Mouse (Mus musculus) sigmoid colon, adult 10 weeks (tissue): ENCODE measurements around the gene Lyg1. TPM values are rescaled to one million over a fixed set of nuclear protein-coding genes. Genes with fewer than 3 reads are reported as not detected.

ENCODE experiments used
- polyA plus RNA-seq: library from polyadenylated mRNA; stranded (reverse); fragments of 350-450 nt; fragmentation: Illumina TruSeq; extraction: RNeasy Lipid Tissue Mini Kit (QIAGEN cat#74804); gene quantifications from one replicate; pipeline ENCODE4 v1.2.3, GENCODE M21; 2014; ENCODE audit warnings: low read depth, low replicate concordance

Gene Lyg1
- polyA plus RNA-seq: not detected

DNA sequence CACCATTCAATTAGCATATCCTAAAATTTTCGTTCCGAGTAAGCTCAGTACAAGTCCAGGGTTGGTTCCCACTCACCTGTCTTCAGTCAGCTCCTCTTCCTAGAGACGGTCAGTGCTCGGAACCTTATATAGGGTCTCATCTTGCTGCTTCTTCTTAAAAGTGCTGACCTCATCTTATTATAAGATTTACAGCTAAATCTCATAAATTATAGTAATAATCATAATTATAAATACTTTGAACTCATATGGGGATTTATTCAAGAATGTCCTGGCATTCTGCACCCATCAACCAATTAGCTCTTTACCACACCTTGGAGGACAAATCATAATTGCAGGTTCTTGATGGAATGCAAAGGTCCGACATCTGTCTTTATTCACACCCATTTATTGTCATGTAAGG lies at the start of gene Lyg1:
Gene Lyg1, minus strand, starts transcription at position 101 of the 400 bp plus-strand sequence.

DNA sequence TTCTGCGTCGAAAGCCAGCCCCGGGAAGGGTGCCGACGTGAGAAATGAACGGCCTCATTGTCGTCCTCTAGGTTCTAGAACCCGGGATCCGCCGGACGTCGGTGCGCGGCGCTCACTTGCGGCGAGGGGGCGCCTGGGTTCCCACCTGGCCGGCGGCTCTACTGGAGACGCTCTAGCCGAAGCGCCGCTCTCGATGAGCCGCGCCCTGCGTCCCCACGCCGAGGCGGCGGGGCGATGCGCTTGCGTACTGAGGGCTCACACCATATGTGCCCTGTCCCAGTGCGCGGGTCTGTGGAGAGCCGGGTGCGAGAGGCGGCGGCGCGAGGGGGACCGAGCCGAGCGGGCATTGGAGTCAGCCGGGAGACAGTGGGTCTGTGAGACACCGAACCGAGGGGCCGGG lies 40.3 kb upstream of the Lyg1 start, which contains the start of the genes Txndc9 and Eif5b:
Gene Txndc9, minus strand, starts transcription at position 27 of the 400 bp plus-strand sequence.
Gene Eif5b, plus strand, starts transcription at position 144 of the 400 bp plus-strand sequence.

DNA sequence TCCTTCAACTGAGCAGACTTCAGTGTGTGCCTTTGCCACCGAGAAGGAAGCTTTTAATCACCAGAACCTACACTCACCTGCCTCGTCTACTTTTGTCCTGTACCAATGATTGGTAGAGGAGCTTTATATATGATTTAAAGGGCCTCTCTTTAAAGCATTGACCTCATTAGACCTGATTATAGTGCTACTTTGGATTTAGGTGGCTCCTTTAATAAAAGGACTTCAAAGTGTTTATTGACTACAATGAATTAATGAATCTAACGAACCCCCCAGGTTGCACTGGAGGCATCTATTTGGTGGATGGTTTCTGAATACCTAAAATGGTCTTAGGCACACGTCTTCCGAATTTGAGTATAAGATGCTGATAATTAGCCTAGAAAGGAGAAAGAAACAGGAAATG lies 41.2 kb downstream of the Lyg1 start, which contains the start of gene Lyg2:
Gene Lyg2, minus strand, starts transcription at position 101 of the 400 bp plus-strand sequence.

Other genes with a start within 250 kb of the Lyg1 start
- gene 2010300C02Rik, start 237.7 kb downstream of the Lyg1 start, polyA plus RNA-seq: 6.2 TPM
- 15.7 TPM for gene Tsga10, start 91.3 kb downstream of the Lyg1 start, polyA plus RNA-seq
- 5.2 TPM for gene Lipt1, start 86.0 kb downstream of the Lyg1 start, polyA plus RNA-seq
- gene Mitd1, start 67.3 kb downstream of the Lyg1 start, polyA plus RNA-seq: 129 TPM
- gene Mrpl30, start 67.3 kb downstream of the Lyg1 start, polyA plus RNA-seq: 259 TPM
- gene Lyg2, start 41.3 kb downstream of the Lyg1 start, polyA plus RNA-seq: not detected
- gene Txndc9, start 40.1 kb upstream of the Lyg1 start, polyA plus RNA-seq: 167 TPM
- gene Eif5b, start 40.3 kb upstream of the Lyg1 start, polyA plus RNA-seq: 90.6 TPM
- 28.9 TPM for gene Rev1, start 172.0 kb upstream of the Lyg1 start, polyA plus RNA-seq